Mouse (Mus musculus) retina, postnatal 1 day (tissue): Measurements from ENCODE around the gene Gm21118.
"Not testable (repeated sequence)": the region's sequence is repeated elsewhere in the genome, so short reads cannot be mapped to it uniquely, and the experiment has no call there.

Experiments
- DNase-seq: peaks from one replicate; pipeline ENCODE4 v3.0.0-alpha.2; 2012

Gm21118 gene

DNA sequence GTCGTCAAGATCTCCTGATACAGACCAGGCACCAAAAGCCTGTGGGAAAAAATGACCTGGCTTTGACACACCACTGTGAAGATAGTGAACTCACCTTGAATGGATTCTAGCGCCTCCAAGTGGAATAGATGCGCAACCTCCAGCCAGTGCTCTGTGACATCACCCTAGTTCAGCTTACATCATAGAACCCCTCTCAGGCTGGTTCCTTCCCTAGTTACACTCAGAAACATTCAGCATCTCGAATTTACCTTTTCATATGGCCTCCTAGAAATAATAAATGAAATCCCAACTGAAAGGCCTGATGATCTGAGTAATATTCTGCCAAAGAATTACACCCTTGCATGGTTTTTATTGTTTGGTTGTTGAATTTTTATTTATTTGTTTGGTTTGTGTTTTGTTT is at the start of gene Gm21118:
TSS of gene Gm21118 (minus strand) at position 101 of the 400 bp plus-strand sequence.
- not testable (repeated sequence) for DNase-seq

DNA sequence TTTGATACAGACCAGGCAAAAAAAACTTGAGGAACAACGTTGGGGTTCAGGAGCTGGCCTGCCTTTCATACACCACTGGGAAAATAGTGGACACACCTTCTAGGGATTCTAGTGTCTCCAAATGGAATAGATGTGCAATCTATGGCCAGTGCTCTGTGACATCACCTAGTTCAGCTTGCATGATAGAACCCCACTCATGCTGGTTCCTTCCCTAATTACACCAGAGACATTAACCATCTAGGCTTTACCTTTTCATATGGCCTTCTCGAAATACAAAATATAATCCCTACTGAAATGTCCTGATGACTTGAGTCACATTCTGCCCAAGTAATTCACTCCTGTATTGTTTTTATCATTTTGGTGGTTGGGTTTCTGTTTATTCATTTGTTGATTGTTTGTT is 29.7 kb upstream of the Gm21118 start, which contains the start of the genes Gm29423 and Gm29644:
TSS of gene Gm29423 (minus strand) at position 101 of the 400 bp plus-strand sequence.
TSS of gene Gm29644 (minus strand) at position 157 of the 400 bp plus-strand sequence.
- DNase-seq, result not testable (repeated sequence)
